Mouse (Mus musculus) heart, embryonic 11.5 days (tissue): Measurements from ENCODE around the gene Gm44973. TPM values are rescaled to one million over a fixed set of nuclear protein-coding genes. Genes with fewer than 3 reads are reported as not detected.
A peak's percentile ranks its signal among the peaks of the same experiment; 100 is the strongest.
"Not testable (repeated sequence)": the region's sequence is repeated elsewhere in the genome, so short reads cannot be mapped to it uniquely, and the experiment has no call there.

Source experiments
- ATAC-seq: fragments of 200-750 bp; cut with Nextera tagmentation; replicated peaks from 2 replicates; pipeline ENCODE4 v1.8.0; 2017; ENCODE audit warnings: moderate library complexity; ENCODE audit not compliant: insufficient number of reproducible peaks, low FRiP score, low TSS enrichment
- H3K27ac ChIP-seq: fragments of 300-500 bp; sonication (generic); 2 replicates; pipeline ENCODE4 v1.5.1; 2014; ENCODE audit warnings: mild to moderate bottlenecking, low read depth, low read length
- H3K27me3 ChIP-seq: fragments of 300-500 bp; sonication (generic); 2 replicates; pipeline ENCODE4 v1.6.1; 2014; ENCODE audit warnings: mild to moderate bottlenecking, low read length, mixed read lengths; ENCODE audit not compliant: control insufficient read depth, insufficient read depth
- H3K36me3 ChIP-seq: fragments of 300-500 bp; sonication (generic); 2 replicates; pipeline ENCODE4 v1.6.1; 2014; ENCODE audit warnings: mild to moderate bottlenecking, low read length, moderate library complexity, mixed read lengths; ENCODE audit not compliant: control insufficient read depth, insufficient read depth
- H3K4me1 ChIP-seq: fragments of 300-500 bp; sonication (generic); 2 replicates; pipeline ENCODE4 v1.6.1; 2014; ENCODE audit warnings: low read length; ENCODE audit not compliant: control insufficient read depth, insufficient read depth
- H3K4me2 ChIP-seq: fragments of 300-500 bp; sonication (generic); 2 replicates; pipeline ENCODE4 v1.6.1; 2014; ENCODE audit warnings: mild to moderate bottlenecking, moderate library complexity
- H3K4me3 ChIP-seq: fragments of 300-500 bp; sonication (generic); 2 replicates; pipeline ENCODE4 v1.5.1; 2014; ENCODE audit warnings: low read depth, low read length
- H3K9ac ChIP-seq: fragments of 300-500 bp; sonication (generic); 2 replicates; pipeline ENCODE4 v1.6.1; 2014; ENCODE audit warnings: mild to moderate bottlenecking, low read depth, low read length, moderate library complexity
- H3K9me3 ChIP-seq: fragments of 300-500 bp; sonication (generic); replicated peaks from 2 replicates; pipeline ENCODE4 v1.6.1; 2016; ENCODE audit warnings: low read length; ENCODE audit not compliant: control insufficient read depth
- WGBS: fragments of 180-500 bp; shearing (Covaris S2); extraction: QIAGEN DNeasy Blood & Tissue Kit; methylation state at CpG from one replicate; pipeline ENCODE4 v1.1.7; 2014; ENCODE audit not compliant: insufficient replicate concordance; 5-methylcytosine and 5-hydroxymethylcytosine counted together
- polyA plus RNA-seq: library from polyadenylated mRNA; unstranded; fragments of >200 nt; fragmentation: Nextera tagmentation; extraction: Ambion mirVana; gene quantifications from 2 replicates; pipeline ENCODE4 v1.2.1, GENCODE M21; 2014

Gene Gm44973
- polyA plus RNA-seq, 1 experiment from 2014 or later = 0.89 TPM

GRCm38 (mm10) chr7:5079365-5080009, 64.2 kb downstream of the Gm44973 start:
- H3K36me3 ChIP-seq = peaks cover 21% of the 10 kb centered on the region
- WGBS = 50% methylated on average over 9 of the region's 13 CpGs

GRCm38 (mm10) chr7:5080010-5080751, 64.9 kb downstream of the Gm44973 start, which contains the start of gene Epn1:
TSS of gene Epn1 (plus strand) at chr7:5080235.
- ATAC-seq = peak; percentile 95
- Histone ChIP-seq H3K4me2 (peak within 1 kb of the TSS; percentile 70), H3K27me3 (no peaks in the 10 kb centered on the region), H3K9me3 (no peaks in the 10 kb centered on the region), H3K9ac (peak within 1 kb of the TSS; percentile 91), H3K27ac (peak within 1 kb of the TSS; percentile 95), H3K36me3 (peaks cover 19% of the 10 kb centered on the region), H3K4me3 (peak within 1 kb of the TSS; percentile 81), H3K4me1 (peaks cover 15% of the 10 kb centered on the region)
- under 1% methylated on average over 81 of the region's 81 CpGs for WGBS

More at GRCm38 (mm10) chr7:5079365-5080009, 64.2 kb downstream of the Gm44973 start:
- 0 out of 2 replicates have a peak, but pooled peaks have one; percentile 7 for ATAC-seq
- Histone ChIP-seq H3K4me3 (peak overlapping the region; percentile 81), H3K4me1 (peaks cover 15% of the 10 kb centered on the region), H3K9ac (peak overlapping the region; percentile 91; the same call in 1 of the 2 replicates), H3K27ac (peak overlapping the region; percentile 95), H3K4me2 (peak overlapping the region; percentile 70)
- not testable (repeated sequence) for H3K9me3 ChIP-seq, H3K27me3 ChIP-seq

GRCm38 (mm10) chr7:5080815-5081214, 65.5 kb downstream of the Gm44973 start:
- Histone ChIP-seq H3K36me3 (peaks cover 21% of the 10 kb centered on the region; the same call in 1 of the 2 replicates), H3K27ac (peak overlapping the region; percentile 95), H3K27me3 (no peaks in the 10 kb centered on the region), H3K9me3 (no peaks in the 10 kb centered on the region), H3K4me2 (peak overlapping the region; percentile 70), H3K4me1 (peaks cover 18% of the 10 kb centered on the region), H3K9ac (peak overlapping the region; percentile 91), H3K4me3 (peak overlapping the region; percentile 81)
- 17% methylated on average over 6 of the region's 6 CpGs for WGBS
- ATAC-seq = no peak

DNA sequence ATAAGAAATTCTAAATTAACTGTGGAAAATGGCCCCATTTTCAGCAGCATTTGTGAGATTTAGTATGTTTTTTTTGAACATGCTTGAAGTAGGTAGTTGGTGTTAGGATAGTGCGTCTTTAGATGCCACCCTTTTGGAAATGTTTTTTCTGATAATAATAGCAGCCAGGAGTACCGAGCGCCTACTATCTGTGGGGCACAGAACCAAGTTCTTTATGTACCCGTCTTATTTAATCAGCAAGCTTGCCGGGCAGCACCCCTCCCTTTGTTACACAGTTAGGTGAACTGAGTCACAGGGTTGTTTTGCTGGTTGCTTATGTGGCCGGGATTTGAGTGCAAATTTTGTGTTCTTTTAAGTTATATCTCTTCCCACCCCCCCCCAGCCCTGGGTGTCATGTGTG, 65.9 kb downstream of the Gm44973 start:
- no peaks in the 10 kb centered on the region for H3K27me3 ChIP-seq
- peak overlapping the region; percentile 81 for H3K4me3 ChIP-seq
- H3K4me1 ChIP-seq = peaks cover 16% of the 10 kb centered on the region
- peak overlapping the region; percentile 70 for H3K4me2 ChIP-seq
- ATAC-seq = no peak
- peak overlapping the region; percentile 95 for H3K27ac ChIP-seq
- H3K36me3 ChIP-seq = peaks cover 20% of the 10 kb centered on the region; the same call in 1 of the 2 replicates
- no peaks in the 10 kb centered on the region for H3K9me3 ChIP-seq
- peak overlapping the region; percentile 91 for H3K9ac ChIP-seq
- WGBS = 49% methylated on average over 6 of the region's 6 CpGs

GRCm38 (mm10) chr7:5081939-5082338, 66.6 kb downstream of the Gm44973 start:
- ATAC-seq = no peak
- Histone ChIP-seq H3K36me3 (peaks cover 17% of the 10 kb centered on the region; the same call in 1 of the 2 replicates), H3K4me1 (peaks cover 15% of the 10 kb centered on the region), H3K4me3 (peak overlapping the region; percentile 81; the same call in 1 of the 2 replicates), H3K9me3 (no peaks in the 10 kb centered on the region), H3K4me2 (peak overlapping the region; percentile 70), H3K27me3 (no peaks in the 10 kb centered on the region), H3K27ac (no peak overlapping the region), H3K9ac (no peak overlapping the region)
- WGBS = 87% methylated on average over 2 of the region's 2 CpGs

Other genes starting within 250 kb of the Gm44973 start
- not detected in 2 replicates for gene Fam71e2, start 244.2 kb upstream of the Gm44973 start, polyA plus RNA-seq
- not detected in 2 replicates for gene Il11, start 232.6 kb upstream of the Gm44973 start, polyA plus RNA-seq
- not detected in 2 replicates for gene Tmem190, start 232.6 kb upstream of the Gm44973 start, polyA plus RNA-seq
- gene Tmem238, start 225.8 kb upstream of the Gm44973 start, polyA plus RNA-seq = 2.2 and 2.4 TPM in 2 replicates
- gene Rpl28, start 222.6 kb upstream of the Gm44973 start, polyA plus RNA-seq = 143 and 156 TPM in 2 replicates
- gene Ube2s, start 202.9 kb upstream of the Gm44973 start, polyA plus RNA-seq = 317 and 378 TPM in 2 replicates
- 0.09 TPM in 1 of 2 replicates, not detected in the other for gene Shisa7, start 170.8 kb upstream of the Gm44973 start, polyA plus RNA-seq
- gene Isoc2b, start 145.2 kb upstream of the Gm44973 start, polyA plus RNA-seq = 2.9 and 3.3 TPM in 2 replicates
- gene Isoc2a, start 138.3 kb upstream of the Gm44973 start, polyA plus RNA-seq = 0.59 and 1.1 TPM in 2 replicates
- 0.17 and 0.20 TPM in 2 replicates for gene Gm36210, start 109.0 kb upstream of the Gm44973 start, polyA plus RNA-seq
- 2.6 and 2.8 TPM in 2 replicates for gene Zfp628, start 100.3 kb upstream of the Gm44973 start, polyA plus RNA-seq
- gene Nat14, start 93.5 kb upstream of the Gm44973 start, polyA plus RNA-seq = 4.7 and 5.0 TPM in 2 replicates
- 0.53 and 1.1 TPM in 2 replicates for gene Ssc5d, start 89.7 kb upstream of the Gm44973 start, polyA plus RNA-seq
- gene Sbk2, start 51.1 kb upstream of the Gm44973 start, polyA plus RNA-seq = 3.3 and 5.4 TPM in 2 replicates
- gene Sbk3, start 44.3 kb upstream of the Gm44973 start, polyA plus RNA-seq = 0.44 and 0.49 TPM in 2 replicates
- 32.5 and 38.8 TPM in 2 replicates for gene Zfp579, start 19.3 kb upstream of the Gm44973 start, polyA plus RNA-seq
- gene Zfp524, start 1.1 kb upstream of the Gm44973 start, polyA plus RNA-seq = 10.2 and 11.0 TPM in 2 replicates
- 25.5 and 25.9 TPM in 2 replicates for gene Fiz1, start 799 bp upstream of the Gm44973 start, polyA plus RNA-seq
- gene Zfp865, start 4.9 kb downstream of the Gm44973 start, polyA plus RNA-seq = 3.4 and 5.5 TPM in 2 replicates
- 1.5 and 2.9 TPM in 2 replicates for gene Ccdc106, start 5.1 kb downstream of the Gm44973 start, polyA plus RNA-seq
- gene 4632433K11Rik, start 18.6 kb downstream of the Gm44973 start, polyA plus RNA-seq = not detected in 2 replicates
- 3.4 and 4.2 TPM in 2 replicates for gene Zfp784, start 22.9 kb downstream of the Gm44973 start, polyA plus RNA-seq
- 14.7 and 17.8 TPM in 2 replicates for gene Zfp580, start 36.0 kb downstream of the Gm44973 start, polyA plus RNA-seq
- 84.0 and 85.5 TPM in 2 replicates for gene U2af2, start 46.6 kb downstream of the Gm44973 start, polyA plus RNA-seq
- gene Epn1, start 64.7 kb downstream of the Gm44973 start, polyA plus RNA-seq = 47.0 and 48.1 TPM in 2 replicates
- gene Rfpl4, start 101.5 kb downstream of the Gm44973 start, polyA plus RNA-seq = not detected in 2 replicates
- gene Rasl2-9, start 110.5 kb downstream of the Gm44973 start, polyA plus RNA-seq = 1.3 and 1.8 TPM in 2 replicates
- not detected in 2 replicates for gene Vmn1r55, start 134.2 kb downstream of the Gm44973 start, polyA plus RNA-seq
- not detected in 2 replicates for gene Vmn1r56, start 181.3 kb downstream of the Gm44973 start, polyA plus RNA-seq
- not detected in 2 replicates for gene Vmn1r57, start 203.0 kb downstream of the Gm44973 start, polyA plus RNA-seq